Mouse (Mus musculus): ENCODE results near the gene Gga3. TPM values are rescaled to one million over a fixed set of nuclear protein-coding genes. Genes with fewer than 3 reads are reported as not detected.

The Gga3 gene
- polyA plus RNA-seq, 1 experiment from 2014 or later: 6.8 TPM

DNA sequence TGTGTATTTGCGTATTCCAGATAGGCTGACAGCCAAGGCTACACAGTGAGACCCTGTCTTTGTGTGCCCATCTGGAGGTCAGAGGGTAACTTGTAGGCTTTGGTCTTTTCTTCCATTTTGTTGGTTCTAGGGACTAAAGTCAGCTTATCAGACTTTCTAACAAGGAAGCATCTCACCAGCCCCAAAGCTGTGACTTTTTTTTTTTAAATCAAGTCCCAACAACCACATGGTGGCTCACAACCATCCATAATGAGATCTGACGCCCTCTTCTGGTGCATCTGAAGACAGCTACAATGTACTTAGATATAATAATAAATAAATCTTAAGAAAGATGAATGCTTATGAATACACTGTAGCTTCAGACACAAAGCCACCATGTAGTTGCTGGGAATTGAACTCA is 65.8 kb downstream of the Gga3 start:
- TF ChIP-seq CTCF (IDR thresholded peaks at IDR 0.05) (peak; percentile 18; the same call in 1 of the 2 replicates), EP300 (IDR thresholded peaks at IDR 0.05) (no peak)
- no peaks in the 10 kb centered on the region for H3K9me3 ChIP-seq (ENCODE audit: low read length)
- no peak overlapping the region for H3K9ac ChIP-seq (replicated peaks; ENCODE audit: low read depth)
- no peaks in the 10 kb centered on the region for H3K27me3 ChIP-seq (replicated peaks; ENCODE audit: insufficient read depth, low read length)
- no peak overlapping the region for H3K4me2 ChIP-seq (replicated peaks; ENCODE audit: low read depth, low read length)
- H3K36me3 ChIP-seq (ENCODE audit: insufficient read depth, low read length): no peaks in the 10 kb centered on the region
- H3K27ac ChIP-seq (ENCODE audit: low read length): no peak overlapping the region
- ATAC-seq: no peak
- 55% methylated on average over 2 of the region's 2 CpGs for WGBS
- no peak overlapping the region for H3K4me3 ChIP-seq (ENCODE audit: low read depth, low read length)
- H3K4me1 ChIP-seq (ENCODE audit: insufficient read depth, low read depth, low read length): 0 out of 2 replicates have a peak, but pooled peaks cover 2% of the 10 kb centered on the region
- no peak for DNase-seq (ENCODE audit: low spot score)

DNA sequence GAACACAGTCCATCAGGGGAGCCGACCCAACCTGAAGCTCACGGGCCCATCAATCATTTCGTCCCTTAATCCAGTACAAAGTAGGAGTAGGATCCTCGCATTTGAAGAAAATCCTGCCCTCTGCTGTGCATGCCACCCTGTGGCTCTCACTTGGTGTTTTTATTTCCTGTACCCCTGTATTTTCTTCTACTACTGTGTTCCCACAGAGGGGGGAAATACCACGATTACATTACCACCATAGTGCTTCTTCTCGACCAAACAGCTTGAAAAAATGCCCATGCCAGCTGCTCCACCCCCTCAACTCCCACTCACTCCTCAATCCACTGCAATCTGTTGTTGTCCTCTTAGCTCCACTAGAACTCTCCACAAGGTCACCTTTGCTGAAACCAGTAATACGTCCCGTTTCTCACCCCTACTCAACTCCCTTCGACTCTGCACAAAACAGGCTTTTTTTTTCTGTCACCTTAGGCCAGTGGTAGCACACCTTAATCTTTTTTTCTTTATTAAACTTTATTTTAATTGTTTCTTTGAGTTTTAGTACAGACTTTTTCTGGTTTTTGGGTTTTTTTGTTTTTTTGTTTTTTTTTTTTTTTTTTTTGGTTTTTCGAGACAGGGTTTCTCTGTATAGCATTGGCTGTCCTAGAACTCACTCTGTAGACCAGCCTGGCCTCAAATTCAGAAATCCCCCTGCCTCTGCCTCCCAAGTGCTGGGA is 66.8 kb downstream of the Gga3 start:
- Histone ChIP-seq H3K4me3 (ENCODE audit: low read depth, low read length) (no peak overlapping the region), H3K27ac (ENCODE audit: low read length) (peak overlapping the region; percentile 99), H3K27me3 (replicated peaks; ENCODE audit: insufficient read depth, low read length) (no peaks in the 10 kb centered on the region), H3K4me2 (replicated peaks; ENCODE audit: low read depth, low read length) (peak overlapping the region; percentile 44), H3K36me3 (ENCODE audit: insufficient read depth, low read length) (no peaks in the 10 kb centered on the region), H3K9ac (replicated peaks; ENCODE audit: low read depth) (0 out of 2 replicates have a peak overlapping the region, but pooled peaks have one; percentile 13), H3K9me3 (ENCODE audit: low read length) (no peaks in the 10 kb centered on the region), H3K4me1 (ENCODE audit: insufficient read depth, low read depth, low read length) (0 out of 2 replicates have a peak, but pooled peaks cover 2% of the 10 kb centered on the region)
- DNase-seq (ENCODE audit: low spot score) (no peak), ATAC-seq (no peak)
- no peak for TF ChIP-seq EP300 (IDR thresholded peaks at IDR 0.05)
- peak; percentile 23; the same call in 1 of the 2 replicates for TF ChIP-seq CTCF (IDR thresholded peaks at IDR 0.05)
- WGBS: 76% methylated on average over 10 of the region's 10 CpGs

DNA sequence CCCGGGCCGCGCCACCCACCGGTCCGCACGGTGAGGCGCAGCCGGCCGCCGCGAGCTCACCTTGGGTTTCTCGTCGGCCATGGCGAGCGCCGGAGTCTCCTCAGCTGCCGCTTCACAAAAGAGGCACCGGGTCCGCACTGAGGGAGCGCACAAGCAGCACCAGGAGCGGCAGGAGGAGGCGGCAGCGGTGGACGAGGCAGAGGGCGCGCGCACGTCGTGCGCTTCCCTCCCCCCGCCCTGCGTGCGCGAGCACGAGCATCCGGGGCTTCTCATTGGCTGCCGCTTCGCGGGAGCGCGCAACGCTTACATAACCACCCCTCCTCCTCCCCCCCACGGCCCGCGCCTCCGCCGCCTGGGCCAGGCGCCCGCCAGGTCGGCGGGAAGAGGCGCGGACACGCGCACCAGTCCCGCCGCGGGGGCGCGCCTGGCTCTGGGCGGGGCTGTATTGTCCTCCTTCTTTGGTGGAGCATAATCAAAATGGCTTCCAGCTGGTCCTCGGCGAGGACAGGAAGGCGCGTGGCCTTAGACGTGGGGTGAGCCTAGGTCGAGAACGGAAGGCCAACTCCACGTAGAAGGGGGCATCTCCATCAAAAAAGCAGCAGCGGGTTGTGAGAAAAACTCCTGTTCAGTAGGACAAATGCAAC is 67.7 kb downstream of the Gga3 start, which contains the start of gene Sumo2:
TSS of gene Sumo2 (minus strand) at position 239 of the 644 bp plus-strand sequence.
- peak within 1 kb of the TSS; percentile 99 for H3K27ac ChIP-seq (ENCODE audit: low read length)
- no peaks in the 10 kb centered on the region for H3K9me3 ChIP-seq (ENCODE audit: low read length)
- peak within 1 kb of the TSS; percentile 87 for H3K4me3 ChIP-seq (ENCODE audit: low read depth, low read length)
- no peaks in the 10 kb centered on the region for H3K27me3 ChIP-seq (replicated peaks; ENCODE audit: insufficient read depth, low read length)
- ATAC-seq: peak; percentile 94
- H3K4me2 ChIP-seq (replicated peaks; ENCODE audit: low read depth, low read length): peak within 1 kb of the TSS; percentile 81
- H3K36me3 ChIP-seq (ENCODE audit: insufficient read depth, low read length): no peaks in the 10 kb centered on the region
- peak; percentile 95 for DNase-seq (ENCODE audit: low spot score)
- H3K4me1 ChIP-seq (ENCODE audit: insufficient read depth, low read depth, low read length): 0 out of 2 replicates have a peak, but pooled peaks cover 2% of the 10 kb centered on the region
- 1% methylated on average over 42 of the region's 70 CpGs for WGBS
- TF ChIP-seq EP300 (IDR thresholded peaks at IDR 0.05) (no peak), CTCF (IDR thresholded peaks at IDR 0.05) (no peak; the same call in 1 of the 2 replicates)
- H3K9ac ChIP-seq (replicated peaks; ENCODE audit: low read depth): peak within 1 kb of the TSS; percentile 88

DNA sequence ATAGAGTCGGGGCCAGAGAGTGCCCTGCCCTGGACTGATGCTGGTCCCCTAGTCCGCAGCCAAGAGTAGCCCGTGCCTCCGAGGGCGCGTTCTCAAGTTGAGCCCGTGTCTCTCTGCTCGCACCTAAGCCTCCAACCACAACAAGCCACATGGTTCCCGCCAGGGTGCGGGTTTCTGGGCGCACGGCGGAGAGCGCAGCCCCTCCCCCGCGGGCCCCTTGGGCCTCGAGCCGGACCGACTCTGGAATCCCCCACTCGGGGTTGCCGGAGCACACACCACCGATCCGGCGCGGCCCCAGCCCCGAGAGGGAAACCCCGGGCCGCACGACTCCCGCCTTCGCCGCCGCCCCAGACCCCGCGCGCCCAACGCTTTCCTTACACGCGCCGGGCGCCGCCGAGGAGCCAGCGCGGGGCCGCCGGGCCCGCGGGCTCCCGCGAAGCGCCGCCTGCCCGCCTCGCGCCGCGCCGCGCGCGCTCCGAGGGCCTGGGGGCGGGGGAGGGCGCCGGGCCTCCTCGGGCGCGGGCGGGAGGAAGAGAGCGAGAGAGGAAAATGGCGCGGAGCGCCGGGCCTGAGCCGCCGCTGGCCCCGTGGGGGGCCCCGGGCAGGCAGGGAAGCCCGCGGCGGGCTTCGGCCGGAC is 68.3 kb downstream of the Gga3 start:
- WGBS: under 1% methylated on average over 65 of the region's 84 CpGs
- DNase-seq (ENCODE audit: low spot score): peak; percentile 85
- H3K9me3 ChIP-seq (ENCODE audit: low read length): no peaks in the 10 kb centered on the region
- TF ChIP-seq EP300 (IDR thresholded peaks at IDR 0.05) (no peak), CTCF (IDR thresholded peaks at IDR 0.05) (peak; percentile 14)
- H3K9ac ChIP-seq (replicated peaks; ENCODE audit: low read depth): peak overlapping the region; percentile 88
- peak overlapping the region; percentile 99 for H3K27ac ChIP-seq (ENCODE audit: low read length)
- peak overlapping the region; percentile 87 for H3K4me3 ChIP-seq (ENCODE audit: low read depth, low read length)
- H3K36me3 ChIP-seq (ENCODE audit: insufficient read depth, low read length): no peaks in the 10 kb centered on the region
- H3K27me3 ChIP-seq (replicated peaks; ENCODE audit: insufficient read depth, low read length): no peaks in the 10 kb centered on the region
- H3K4me2 ChIP-seq (replicated peaks; ENCODE audit: low read depth, low read length): peak overlapping the region; percentile 81
- peak; percentile 80 for ATAC-seq
- 0 out of 2 replicates have a peak, but pooled peaks cover 2% of the 10 kb centered on the region for H3K4me1 ChIP-seq (ENCODE audit: insufficient read depth, low read depth, low read length)

DNA sequence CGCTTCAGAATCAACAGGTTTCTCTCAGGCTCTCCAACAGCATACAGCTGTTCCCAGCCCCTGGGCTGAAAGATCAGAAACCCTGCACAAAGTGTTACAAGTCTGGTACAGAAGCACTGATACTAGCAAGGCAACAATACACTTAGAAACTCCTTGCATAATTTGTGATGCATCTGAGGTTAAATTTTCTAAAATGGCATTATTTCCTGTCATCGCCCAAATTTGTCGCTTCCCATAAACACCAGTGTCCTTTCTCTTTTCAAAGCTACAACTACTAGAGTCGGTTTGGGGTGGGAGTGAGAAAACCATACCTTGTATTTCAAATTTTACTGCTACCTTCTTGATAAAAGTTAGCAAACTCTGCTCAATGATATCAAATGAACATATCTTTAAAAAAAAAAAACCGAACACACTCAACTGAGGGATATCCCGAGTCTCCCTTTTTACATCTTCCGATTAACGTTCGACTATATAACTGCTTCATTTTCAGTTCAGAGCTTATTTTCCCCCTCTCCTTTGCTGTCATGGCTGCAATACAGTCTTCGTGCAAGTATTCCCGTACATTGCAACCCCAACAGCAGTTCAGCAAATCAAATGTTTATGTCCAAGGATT is 69.0 kb downstream of the Gga3 start:
- H3K9me3 ChIP-seq (ENCODE audit: low read length): no peaks in the 10 kb centered on the region
- H3K9ac ChIP-seq (replicated peaks; ENCODE audit: low read depth): peak overlapping the region; percentile 88
- no peaks in the 10 kb centered on the region for H3K27me3 ChIP-seq (replicated peaks; ENCODE audit: insufficient read depth, low read length)
- TF ChIP-seq EP300 (IDR thresholded peaks at IDR 0.05) (no peak), CTCF (IDR thresholded peaks at IDR 0.05) (no peak)
- DNase-seq (ENCODE audit: low spot score) (no peak), ATAC-seq (no peak)
- under 1% methylated on average over 11 of the region's 11 CpGs for WGBS
- peak overlapping the region; percentile 99 for H3K27ac ChIP-seq (ENCODE audit: low read length)
- H3K4me2 ChIP-seq (replicated peaks; ENCODE audit: low read depth, low read length): peak overlapping the region; percentile 81
- H3K4me1 ChIP-seq (ENCODE audit: insufficient read depth, low read depth, low read length): 0 out of 2 replicates have a peak, but pooled peaks cover 2% of the 10 kb centered on the region
- H3K4me3 ChIP-seq (ENCODE audit: low read depth, low read length): peak overlapping the region; percentile 87
- no peaks in the 10 kb centered on the region for H3K36me3 ChIP-seq (ENCODE audit: insufficient read depth, low read length)

Other genes starting within 250 kb of the Gga3 start
- gene Hid1, start 236.3 kb downstream of the Gga3 start, polyA plus RNA-seq (2015; fragmentation: Nextera tagmentation; extraction: Ambion mirVana): 16.0 and 17.9 TPM in 2 replicates
- gene Cdr2l, start 222.1 kb downstream of the Gga3 start, polyA plus RNA-seq (2015; fragmentation: Nextera tagmentation; extraction: Ambion mirVana): 14.0 and 15.8 TPM in 2 replicates
- 154 and 180 TPM in 2 replicates for gene Mrpl58, start 200.3 kb downstream of the Gga3 start, polyA plus RNA-seq (2015; fragmentation: Nextera tagmentation; extraction: Ambion mirVana)
- gene Atp5h, start 184.1 kb downstream of the Gga3 start, polyA plus RNA-seq (2015; fragmentation: Nextera tagmentation; extraction: Ambion mirVana): 669 and 721 TPM in 2 replicates
- gene Kctd2, start 183.9 kb downstream of the Gga3 start, polyA plus RNA-seq (2015; fragmentation: Nextera tagmentation; extraction: Ambion mirVana): 18.6 and 19.1 TPM in 2 replicates
- gene Trim80, start 163.5 kb downstream of the Gga3 start, polyA plus RNA-seq (2015; fragmentation: Nextera tagmentation; extraction: Ambion mirVana): not detected in 2 replicates
- gene Slc16a5, start 141.6 kb downstream of the Gga3 start, polyA plus RNA-seq (2015; fragmentation: Nextera tagmentation; extraction: Ambion mirVana): 0.07 and 0.13 TPM in 2 replicates
- gene Armc7, start 128.4 kb downstream of the Gga3 start, polyA plus RNA-seq (2015; fragmentation: Nextera tagmentation; extraction: Ambion mirVana): 6.4 and 9.0 TPM in 2 replicates
- 102 and 109 TPM in 2 replicates for gene Nt5c, start 112.2 kb downstream of the Gga3 start, polyA plus RNA-seq (2015; fragmentation: Nextera tagmentation; extraction: Ambion mirVana)
- gene Jpt1, start 89.7 kb downstream of the Gga3 start, polyA plus RNA-seq (2015; fragmentation: Nextera tagmentation; extraction: Ambion mirVana): 195 and 201 TPM in 2 replicates
- gene Sumo2, start 67.8 kb downstream of the Gga3 start, polyA plus RNA-seq (2015; fragmentation: Nextera tagmentation; extraction: Ambion mirVana): 546 and 580 TPM in 2 replicates
- 38.4 and 44.2 TPM in 2 replicates for gene Nup85, start 39.6 kb downstream of the Gga3 start, polyA plus RNA-seq (2015; fragmentation: Nextera tagmentation; extraction: Ambion mirVana)
- 47.4 and 49.2 TPM in 2 replicates for gene Mrps7, start 126 bp downstream of the Gga3 start, polyA plus RNA-seq (2015; fragmentation: Nextera tagmentation; extraction: Ambion mirVana)
- gene Mif4gd, start 8.9 kb upstream of the Gga3 start, polyA plus RNA-seq (2015; fragmentation: Nextera tagmentation; extraction: Ambion mirVana): 74.7 and 78.6 TPM in 2 replicates
- 18.9 and 19.5 TPM in 2 replicates for gene Slc25a19, start 24.2 kb upstream of the Gga3 start, polyA plus RNA-seq (2015; fragmentation: Nextera tagmentation; extraction: Ambion mirVana)
- gene Grb2, start 104.5 kb upstream of the Gga3 start, polyA plus RNA-seq (2015; fragmentation: Nextera tagmentation; extraction: Ambion mirVana): 62.8 and 75.9 TPM in 2 replicates
- 17.0 and 19.4 TPM in 2 replicates for gene Tmem94, start 161.4 kb upstream of the Gga3 start, polyA plus RNA-seq (2015; fragmentation: Nextera tagmentation; extraction: Ambion mirVana)
- 17.5 and 17.9 TPM in 2 replicates for gene Caskin2, start 209.6 kb upstream of the Gga3 start, polyA plus RNA-seq (2015; fragmentation: Nextera tagmentation; extraction: Ambion mirVana)
- 18.2 and 19.9 TPM in 2 replicates for gene Tsen54, start 210.7 kb upstream of the Gga3 start, polyA plus RNA-seq (2015; fragmentation: Nextera tagmentation; extraction: Ambion mirVana)
- gene Llgl2, start 220.0 kb upstream of the Gga3 start, polyA plus RNA-seq (2015; fragmentation: Nextera tagmentation; extraction: Ambion mirVana): 66.0 and 70.1 TPM in 2 replicates

Measured in lung, postnatal 0 days (tissue).